Mouse (Mus musculus) cerebellum, adult 11 months (tissue): ENCODE data around the gene Kdf1.
"Not testable (repeated sequence)": the region's sequence is repeated elsewhere in the genome, so short reads cannot be mapped to it uniquely, and the experiment has no call there.

Experiments used
- DNase-seq: peaks from one replicate; pipeline ENCODE4 v3.0.0; 2022

Kdf1 gene

GRCm38 (mm10) chr4:133496738-133497445 is 21.9 kb upstream of the Kdf1 start:
- DNase-seq, result no peak

DNA sequence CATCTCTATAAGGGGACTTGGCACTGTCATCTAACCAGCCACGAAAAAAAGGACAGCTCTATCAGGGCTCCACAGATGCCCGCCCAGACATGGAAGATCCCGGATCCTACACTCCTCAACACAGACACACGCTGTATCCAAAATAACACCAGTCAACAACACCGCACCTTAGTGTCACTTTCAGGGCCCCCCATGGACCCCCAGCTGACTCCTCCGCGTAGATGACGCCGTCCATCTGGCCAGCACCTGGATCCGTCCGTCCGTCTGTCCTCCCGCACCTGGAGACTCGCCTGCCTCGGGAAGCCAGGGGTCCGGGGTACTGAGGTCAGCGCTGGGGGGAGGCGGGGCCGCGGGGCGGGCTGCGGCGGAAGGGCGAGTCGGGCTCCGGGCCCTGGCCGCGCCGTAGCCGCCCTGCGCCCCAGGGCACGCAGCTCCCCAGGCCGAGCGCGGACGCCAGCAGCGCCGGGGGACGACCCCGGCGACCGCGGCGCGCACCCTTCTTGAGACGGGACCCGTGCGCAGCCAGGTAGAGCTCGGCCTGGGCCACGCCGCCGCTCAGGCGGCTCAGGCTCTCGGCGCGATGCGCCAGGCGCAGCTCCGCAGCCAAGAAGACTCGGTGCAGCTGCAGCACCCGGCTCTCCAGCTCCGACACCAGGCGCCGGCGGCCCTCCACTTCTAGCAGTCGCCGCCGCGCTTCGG is 21.2 kb upstream of the Kdf1 start:
- no peak for DNase-seq

DNA sequence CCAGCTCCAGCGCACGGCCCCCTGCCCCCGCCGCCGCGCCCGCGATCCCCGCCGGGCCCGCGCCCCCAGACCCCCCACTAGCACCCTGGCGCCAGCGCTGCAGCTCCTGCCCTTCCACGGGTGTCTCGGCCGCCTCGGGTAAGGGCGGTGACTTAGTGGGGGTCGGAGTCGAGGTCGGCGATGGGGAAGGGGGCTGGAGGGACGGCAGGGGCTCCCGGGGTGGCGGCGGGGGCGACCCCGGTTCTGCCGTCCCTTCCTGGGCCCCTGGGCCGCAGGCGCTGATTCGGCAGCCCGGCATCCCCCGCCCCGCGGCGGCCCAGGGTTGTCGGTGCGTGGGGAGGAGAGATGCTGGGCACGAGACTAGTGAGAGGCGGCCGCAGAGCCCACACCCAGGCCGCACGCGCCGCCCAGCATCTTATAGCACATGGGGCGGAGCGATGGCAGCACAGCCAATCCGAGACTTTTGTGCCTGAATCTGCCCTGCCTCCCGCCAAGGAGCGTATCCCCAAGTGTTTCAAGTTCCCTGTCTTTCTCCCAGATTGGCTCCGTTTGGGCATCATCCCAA is 20.5 kb upstream of the Kdf1 start, which contains the start of gene Trnp1:
TSS of gene Trnp1 (minus strand) at position 391 of the 565 bp plus-strand sequence.
- DNase-seq, result peak; percentile 89

DNA sequence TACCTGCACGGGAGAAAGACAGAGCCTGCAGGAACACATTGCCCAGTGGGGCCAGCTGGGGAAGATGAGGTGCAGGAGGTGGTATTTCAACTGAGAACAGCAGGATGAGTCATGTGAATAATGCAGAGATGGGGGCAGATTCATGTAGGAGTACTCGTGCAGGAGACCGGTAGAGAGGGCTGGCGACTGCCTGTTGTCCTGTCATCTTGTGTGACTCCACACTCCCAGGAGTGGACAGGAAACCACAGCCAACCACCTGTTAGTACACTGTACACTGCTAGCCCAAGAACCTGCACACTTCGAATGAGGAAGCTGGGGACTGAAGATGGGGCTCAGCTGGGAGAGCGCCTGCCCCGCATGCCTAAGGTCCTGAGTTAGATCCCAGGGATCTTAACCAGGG is 17.2 kb upstream of the Kdf1 start:
- no peak for DNase-seq

- no peak for DNase-seq
Measured at GRCm38 (mm10) chr4:133504300-133504699, 14.5 kb upstream of the Kdf1 start.

DNA sequence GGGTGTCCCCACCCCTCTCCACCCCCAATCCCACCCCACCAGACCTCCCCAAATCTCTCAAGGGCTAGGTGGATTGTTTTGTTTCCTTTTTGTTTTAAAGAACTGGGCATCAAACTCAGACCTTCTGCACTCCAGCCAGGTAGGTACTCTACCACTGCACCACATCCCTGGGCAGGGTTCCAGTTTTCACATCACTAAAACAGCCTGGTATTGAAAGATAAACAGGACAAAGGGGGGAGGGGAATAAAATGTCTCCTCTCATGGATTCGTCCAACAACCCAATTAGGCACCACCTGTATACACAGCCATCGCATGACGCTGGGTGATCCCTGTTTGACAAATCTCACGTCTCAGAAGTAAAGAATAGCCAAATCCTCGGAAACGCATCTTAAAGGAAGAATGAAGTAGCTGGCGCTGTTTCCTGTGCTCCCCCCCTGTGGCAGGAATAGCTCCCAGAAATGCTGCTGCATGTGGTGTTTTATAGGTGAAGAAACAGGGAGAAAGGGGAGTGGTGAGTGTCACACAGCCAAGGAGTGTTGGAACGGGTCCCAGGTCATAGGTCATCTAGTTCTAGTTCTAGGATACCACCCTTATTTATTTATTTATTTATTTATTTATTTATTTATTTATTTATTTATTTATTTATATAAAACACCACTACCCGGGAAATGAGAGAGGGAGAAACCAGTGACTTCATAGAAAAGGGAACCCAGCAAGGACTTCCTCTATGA is 13.8 kb upstream of the Kdf1 start:
- DNase-seq, result no peak

DNA sequence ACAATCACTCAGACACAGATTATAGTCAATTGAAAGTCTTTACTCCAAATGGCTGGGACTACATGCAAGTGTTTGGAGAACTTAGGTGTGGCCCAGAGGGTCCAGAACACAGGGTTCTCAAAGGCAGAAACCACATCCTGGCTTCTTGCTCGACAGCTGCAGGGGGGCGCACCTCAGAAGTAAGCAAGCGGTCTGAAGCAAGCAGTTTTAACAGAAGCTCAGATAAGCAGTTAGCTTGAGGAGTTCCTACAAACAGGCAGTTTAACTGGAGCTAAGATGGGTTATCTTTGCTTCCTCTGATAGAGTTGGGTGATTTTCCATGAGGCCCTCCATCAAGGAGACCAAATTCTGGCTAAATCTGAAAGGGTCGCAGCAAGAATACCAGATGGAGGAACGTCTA is 12.2 kb upstream of the Kdf1 start:
- DNase-seq, result no peak

GRCm38 (mm10) chr4:133508990-133509389 is 9.8 kb upstream of the Kdf1 start:
- peak; percentile 74 for DNase-seq

DNA sequence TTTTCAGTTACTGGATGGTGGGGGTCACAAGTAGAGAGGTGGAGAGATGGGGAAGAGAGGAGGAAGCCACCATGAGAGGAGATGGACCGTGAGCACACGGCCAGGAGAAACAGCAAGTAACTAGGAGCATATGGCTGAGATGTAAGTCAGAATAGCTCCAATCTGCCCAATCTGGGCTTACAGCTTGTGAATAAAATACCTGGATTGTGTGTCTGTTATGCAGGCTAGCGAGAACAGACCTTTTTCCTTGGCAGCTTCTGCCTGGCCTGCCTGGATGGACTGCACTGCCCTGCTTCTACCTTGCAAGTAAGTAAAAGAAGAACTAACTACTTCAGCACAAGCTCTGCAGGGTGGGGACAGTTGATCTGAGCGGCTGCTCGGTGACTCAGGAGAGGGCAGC is 7.7 kb upstream of the Kdf1 start:
- DNase-seq, result no peak

DNA sequence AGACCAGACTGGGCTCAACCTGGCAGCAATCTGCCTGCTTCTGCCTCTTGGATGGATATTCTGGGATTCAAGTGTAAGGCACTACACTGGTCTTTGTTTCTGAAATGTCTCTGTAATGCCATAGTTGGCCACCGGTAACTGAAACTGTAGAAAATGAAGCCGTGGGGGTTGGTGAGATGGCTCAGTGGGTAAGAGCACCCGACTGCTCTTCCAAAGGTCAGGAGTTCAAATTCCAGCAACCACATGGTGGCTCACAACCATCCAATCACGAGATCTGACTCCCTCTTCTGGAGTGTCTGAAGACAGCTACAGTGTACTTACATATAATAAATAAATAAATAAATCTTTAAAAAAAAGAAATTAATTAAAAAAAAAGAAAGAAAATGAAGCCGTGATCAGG is 6.3 kb upstream of the Kdf1 start:
- not testable (repeated sequence) for DNase-seq

GRCm38 (mm10) chr4:133512972-133513371 is 5.8 kb upstream of the Kdf1 start:
- DNase-seq, result peak; percentile 82

GRCm38 (mm10) chr4:133519369-133519665 is 554 bp downstream of the Kdf1 start:
- no peak for DNase-seq

DNA sequence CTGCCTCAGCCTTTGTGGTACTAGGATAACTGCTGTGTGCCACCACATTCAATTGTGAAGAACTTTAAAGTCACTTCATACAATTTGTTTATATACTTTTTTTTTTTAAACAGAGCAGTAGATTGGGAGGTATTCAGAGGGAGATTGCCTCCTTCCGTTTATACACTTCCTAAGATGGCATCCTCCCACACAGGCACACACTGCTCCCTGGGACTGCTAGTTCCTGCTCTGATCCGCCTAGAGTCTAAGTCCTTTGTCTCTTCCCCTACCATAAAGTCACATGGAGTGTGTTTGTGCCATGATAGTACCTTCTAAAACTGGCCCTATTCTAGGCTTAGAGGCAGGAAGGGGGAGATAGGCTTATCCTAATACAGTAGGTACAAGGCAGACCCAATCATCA is 2.7 kb downstream of the Kdf1 start:
- no peak for DNase-seq

DNA sequence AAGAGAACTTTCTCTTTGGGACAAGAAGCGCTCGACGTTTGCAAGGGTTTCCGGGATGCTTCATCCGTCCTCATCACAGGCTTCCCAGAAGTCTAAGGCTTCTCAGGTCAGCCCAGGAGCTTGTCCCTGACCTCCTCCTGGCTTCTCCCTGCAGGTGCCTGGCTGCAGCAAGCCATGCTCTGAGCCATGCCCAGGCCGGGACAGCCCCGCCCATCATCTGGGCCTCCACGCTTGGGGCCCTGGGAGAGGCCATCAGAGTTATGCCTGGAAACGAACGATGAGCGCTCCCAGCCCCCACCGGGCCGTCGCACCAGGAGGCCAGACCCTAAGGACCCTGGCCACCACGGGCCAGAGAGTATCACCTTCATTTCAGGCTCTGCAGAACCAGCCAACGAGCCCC is 9.0 kb downstream of the Kdf1 start:
- no peak for DNase-seq

- DNase-seq, result no peak
Measured at GRCm38 (mm10) chr4:133532777-133533176, 14.0 kb downstream of the Kdf1 start.

GRCm38 (mm10) chr4:133536081-133536480 is 17.3 kb downstream of the Kdf1 start:
- DNase-seq, result no peak

GRCm38 (mm10) chr4:133536652-133537051 is 17.9 kb downstream of the Kdf1 start:
- DNase-seq, result no peak

GRCm38 (mm10) chr4:133545272-133546231 is 26.8 kb downstream of the Kdf1 start, which contains the start of gene Nudc:
TSS of gene Nudc (minus strand) at chr4:133545996.
- peak; percentile 95 for DNase-seq

DNA sequence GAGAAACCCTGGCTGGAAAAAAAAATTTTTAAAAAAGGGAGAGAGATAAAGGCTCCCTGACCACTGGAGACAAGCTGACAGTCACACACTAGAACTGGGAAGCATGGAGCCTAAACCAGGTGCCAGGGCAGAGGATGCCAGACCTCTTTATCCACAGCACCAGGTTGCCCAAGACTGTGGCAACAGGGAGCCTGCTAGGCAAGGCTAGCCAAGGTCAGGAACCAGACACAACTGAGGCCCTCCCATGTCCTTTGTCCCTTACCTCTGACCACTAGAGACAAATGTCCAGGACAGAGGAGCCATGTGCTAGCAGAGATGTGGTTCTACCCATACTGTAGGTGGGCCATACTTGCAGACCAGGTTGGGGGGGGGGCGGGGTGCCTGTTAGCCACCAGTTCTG is 33.3 kb downstream of the Kdf1 start:
- no peak for DNase-seq

DNA sequence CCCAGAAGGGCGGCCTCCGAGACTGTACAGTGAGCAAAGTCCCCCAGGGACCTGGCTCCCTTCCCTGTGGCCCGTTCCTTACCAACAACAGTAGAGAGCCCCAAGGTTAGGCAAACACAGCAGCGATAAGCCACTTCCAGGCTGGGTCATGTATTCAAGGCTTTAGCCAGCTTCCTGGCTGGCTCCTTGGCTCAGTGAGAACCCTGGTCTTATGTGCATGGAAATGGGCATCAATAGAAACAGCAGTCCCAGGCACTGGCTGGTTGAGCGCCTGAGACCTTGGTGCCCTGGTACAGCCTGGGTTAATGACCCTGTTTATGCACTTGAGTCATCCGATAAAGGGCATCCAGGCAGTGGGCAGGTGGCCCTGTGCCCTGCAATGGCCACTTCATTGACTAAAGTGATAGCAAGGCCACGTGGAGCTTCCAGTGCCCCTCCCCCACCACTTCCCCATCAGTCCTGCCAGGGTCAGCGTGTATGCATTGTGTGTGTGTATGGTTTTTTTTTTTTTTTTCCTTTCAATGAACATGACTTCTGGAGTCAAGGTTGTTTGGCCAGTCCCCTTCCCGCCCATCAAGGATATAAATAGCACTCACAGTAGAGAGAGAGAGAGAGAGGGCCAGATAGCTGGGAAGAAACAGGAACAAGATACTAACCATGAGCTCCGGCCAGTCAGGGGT is 34.1 kb downstream of the Kdf1 start, which contains the start of gene Nr0b2:
TSS of gene Nr0b2 (plus strand) at position 609 of the 680 bp plus-strand sequence.
- DNase-seq, result no peak

DNA sequence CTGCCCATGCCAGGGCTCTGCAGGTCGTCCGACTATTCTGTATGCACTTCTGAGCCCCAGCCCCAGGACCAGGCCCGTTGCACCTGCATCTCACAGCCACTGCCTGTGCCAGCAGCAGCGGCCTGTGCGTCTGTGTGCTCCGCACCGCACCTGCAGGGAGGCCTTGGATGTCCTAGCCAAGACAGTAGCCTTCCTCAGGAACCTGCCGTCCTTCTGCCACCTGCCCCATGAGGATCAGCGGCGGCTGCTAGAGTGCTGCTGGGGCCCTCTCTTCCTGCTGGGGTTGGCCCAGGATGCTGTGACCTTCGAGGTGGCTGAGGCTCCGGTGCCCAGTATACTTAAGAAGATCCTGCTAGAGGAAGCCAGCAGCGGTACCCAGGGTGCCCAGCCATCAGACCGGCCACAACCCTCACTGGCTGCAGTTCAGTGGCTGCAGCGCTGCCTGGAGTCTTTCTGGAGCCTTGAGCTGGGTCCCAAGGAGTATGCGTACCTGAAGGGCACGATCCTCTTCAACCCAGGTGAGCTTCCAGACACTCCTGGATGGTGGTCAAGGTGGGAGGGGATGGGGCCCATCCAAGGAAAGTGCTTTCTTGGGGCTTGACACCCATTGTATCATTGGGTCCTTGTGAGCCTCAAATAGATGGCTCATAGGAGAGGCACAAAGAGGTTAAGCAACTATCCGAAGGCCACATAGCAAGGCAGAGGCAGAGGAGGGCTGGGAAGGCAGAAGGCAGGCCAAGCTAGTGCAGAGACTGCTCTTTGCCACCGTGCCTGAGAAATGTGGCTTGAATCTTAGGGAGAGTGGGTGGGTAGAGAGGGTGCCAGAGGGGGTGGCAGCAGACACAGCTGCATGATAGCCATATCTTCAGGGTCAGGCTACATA is 34.9 kb downstream of the Kdf1 start:
- DNase-seq, result no peak
